Mouse (Mus musculus) heart, adult 9 months (tissue): ENCODE data around the gene Cntnap5a.

Source experiments
- DNase-seq, 2 experiments: peaks; one replicate each; pipeline ENCODE4 v3.0.0; 2022; ENCODE audit warnings: low spot score in 2 of 2

The Cntnap5a gene

DNA sequence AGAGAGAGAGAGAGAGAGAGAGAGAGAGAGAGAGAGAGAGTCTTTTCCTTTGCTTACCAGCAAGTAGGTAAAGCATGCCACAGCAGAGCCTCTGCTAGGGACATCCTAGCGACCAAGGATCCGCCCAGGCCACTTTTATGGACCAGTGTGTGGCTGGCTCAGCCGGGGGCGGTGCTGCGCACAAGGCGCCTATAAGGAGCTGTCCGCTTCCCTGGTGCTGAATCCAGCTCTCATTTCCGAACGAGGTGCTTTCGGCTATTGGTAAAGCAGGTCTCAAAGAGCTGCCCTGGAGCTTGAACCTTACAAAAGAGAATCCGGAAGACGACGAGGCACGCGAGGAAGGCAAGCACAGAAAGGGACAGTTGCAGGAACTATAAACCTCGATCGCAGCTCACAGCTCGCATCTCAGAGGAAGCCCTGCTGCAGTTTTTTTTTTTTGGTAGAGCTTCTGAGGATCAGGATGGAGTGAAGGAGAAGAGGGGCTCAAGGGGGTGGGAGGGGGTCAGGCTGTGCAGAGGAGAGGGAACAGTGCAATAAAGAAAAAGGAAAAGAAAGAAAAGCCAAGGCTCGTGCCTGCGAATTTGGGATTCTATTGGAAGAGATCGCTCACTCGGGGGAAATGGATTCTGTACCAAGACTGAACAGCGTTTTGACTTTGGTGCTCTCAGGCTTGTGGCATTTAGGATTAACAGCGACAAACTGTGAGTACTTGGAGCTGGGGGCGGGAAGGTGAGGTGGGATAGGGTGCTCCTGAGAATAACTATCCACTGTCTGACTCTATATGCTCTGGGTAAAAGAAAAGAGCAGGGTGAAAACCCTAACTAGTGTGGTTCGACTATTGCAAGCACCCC lies at the start of gene Cntnap5a:
Cntnap5a (plus strand) TSS at position 239 of the 851 bp plus-strand sequence.
- no peak for DNase-seq

- no peak for DNase-seq
These were observed 37.6 kb upstream of the Cntnap5a start for GRCm38 (mm10) chr1:115646921-115647320.

DNA sequence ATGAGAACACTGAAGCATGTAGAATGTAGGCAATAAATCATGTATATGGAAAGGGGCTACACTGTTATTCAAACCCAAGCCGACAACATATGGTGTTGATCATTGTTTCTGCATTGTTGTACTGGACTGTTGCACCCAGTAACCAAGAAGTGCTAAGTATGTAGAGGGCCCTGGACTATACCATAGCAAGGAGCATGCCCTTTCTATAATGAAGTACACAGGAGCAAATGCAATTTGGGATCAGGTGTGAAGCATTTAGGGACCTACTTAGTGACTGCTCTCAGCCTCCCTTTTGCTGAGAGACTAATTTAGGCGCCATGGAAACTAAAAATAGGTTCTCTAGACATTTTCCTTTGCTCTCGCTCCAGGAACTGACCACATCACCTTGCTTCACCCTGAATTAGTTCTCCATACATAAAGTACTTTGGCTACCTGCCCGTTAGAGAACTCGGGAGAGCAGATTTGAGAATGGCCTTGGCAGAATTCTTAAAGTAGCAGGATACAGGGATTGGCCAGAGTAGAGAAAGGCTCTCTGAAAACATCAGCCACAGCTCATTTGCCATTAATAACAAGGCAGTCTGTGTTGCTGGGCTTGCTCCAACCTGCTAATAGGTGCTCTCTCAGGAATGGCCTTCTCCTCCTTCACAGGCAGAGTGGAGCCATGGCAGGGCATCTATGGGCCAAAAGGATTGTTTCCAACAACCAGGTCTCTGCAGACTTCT lies 26.1 kb upstream of the Cntnap5a start:
- DNase-seq, result peak in 1 of 2 experiments; percentile 0

DNA sequence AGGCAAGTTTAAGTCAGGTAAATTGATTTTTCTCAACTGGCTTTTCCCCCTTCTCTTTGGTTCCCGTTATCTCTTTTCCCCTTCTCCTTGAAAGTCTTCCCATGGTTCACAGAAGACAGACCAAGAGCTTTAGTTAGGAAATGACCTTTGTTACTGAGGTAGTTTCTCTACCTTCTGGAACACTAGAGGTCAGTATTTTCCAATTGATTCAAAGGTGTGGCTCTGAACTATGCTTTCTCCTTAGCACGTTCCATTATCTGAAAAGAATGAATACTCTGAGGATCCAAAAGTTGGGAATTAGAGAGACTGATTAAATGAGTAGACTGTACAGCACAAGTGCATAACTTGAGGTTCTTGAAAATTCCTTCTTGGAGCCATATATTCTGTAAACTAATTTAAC lies 1.9 kb downstream of the Cntnap5a start:
- no peak for DNase-seq

DNA sequence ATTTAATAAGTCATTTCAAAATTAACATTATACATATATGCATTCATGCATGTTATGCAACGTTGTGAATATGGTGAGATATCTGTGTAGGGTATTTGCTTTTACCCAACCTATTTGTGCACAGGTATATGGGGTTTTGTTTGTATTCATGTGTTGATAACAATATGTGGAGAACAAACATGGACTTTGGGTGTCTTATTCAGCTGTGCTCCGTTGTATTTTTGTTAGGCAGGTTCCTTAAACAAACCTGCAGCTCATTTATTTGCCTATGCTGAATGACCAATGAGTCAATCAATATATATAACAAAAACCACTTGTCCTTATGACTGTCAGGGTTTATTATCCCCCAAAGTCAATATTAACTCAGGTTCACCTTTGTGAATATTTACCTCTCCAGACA lies 15.2 kb downstream of the Cntnap5a start:
- no peak for DNase-seq

DNA sequence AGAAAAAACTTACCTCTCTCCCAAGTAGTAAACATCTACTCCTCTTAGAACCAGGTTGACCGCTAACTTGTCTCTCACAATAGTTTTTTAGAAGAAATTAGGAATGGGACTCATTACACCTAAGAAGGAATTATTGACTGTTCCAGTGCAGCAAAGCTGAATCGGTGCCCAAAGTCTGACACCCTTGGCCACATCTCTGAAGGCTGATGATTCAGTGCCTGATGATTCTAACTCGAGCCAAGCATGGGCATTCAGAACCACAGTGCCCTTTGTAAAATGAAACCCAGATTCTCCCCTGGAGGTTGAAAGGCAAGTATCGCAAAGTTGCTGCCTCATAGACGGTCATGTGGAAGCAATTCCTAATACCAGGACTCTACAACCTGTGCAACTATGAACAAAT lies 58.0 kb downstream of the Cntnap5a start:
- DNase-seq, result no peak

- DNase-seq, result no peak
These were observed 61.0 kb downstream of the Cntnap5a start for GRCm38 (mm10) chr1:115745569-115745968.

DNA sequence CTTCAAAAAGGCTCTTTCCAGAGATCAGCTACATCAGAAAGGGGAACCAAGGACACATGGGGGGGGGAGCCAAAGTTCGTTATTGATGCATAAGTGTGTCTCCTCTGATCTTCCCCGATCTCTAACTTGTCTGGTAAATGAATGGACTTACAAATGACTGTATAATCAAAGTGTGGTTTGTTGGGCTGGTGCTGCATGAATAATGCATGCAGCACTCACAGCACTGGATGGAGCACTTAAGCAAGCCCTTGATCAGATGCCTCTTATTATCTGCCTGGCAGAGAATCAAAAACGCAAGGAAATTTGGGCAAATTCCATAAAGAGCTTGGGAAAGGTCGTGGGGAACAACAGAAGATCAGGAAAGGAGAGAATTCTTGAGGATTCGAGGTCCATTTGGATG lies 100.2 kb downstream of the Cntnap5a start:
- no peak for DNase-seq

DNA sequence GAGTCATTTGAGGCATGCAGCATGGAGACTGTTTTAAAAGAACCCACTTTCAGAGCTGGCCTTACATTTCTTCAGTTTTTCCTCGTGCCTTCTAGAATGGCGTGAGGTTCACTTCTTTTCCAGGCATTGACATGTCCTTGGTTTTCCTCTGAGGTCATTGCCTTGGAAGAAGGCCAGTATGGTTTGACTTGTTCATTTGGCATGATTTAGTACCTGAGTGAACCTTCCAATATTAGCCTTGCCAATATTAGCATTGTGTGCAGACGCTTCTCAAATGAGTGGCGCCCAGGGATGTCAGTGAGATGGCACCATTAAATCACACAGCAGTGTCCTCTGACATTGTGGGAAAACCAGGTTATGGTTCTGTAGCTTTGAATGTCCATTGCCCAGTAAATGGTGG lies 158.0 kb downstream of the Cntnap5a start:
- no peak for DNase-seq

DNA sequence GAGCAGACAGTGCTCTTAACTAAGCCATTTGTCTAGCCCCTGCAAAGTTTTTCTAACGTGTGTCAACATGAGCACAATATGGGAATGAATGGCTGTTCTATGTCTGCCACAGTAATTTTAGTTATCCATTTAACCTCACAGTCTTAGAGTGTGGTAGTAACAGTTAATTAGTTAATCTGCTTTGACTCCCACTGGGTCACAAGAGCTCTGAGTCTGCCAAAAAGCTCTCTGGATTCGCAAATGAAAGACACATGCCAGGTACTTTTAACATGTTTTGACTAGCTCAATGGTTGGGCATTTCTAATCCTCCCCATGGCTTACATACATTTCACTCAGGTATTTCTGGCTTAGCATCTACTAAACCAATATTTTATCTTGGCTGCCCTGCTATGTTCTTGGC lies 163.0 kb downstream of the Cntnap5a start:
- DNase-seq, result no peak

- DNase-seq, result no peak
These were observed 167.7 kb downstream of the Cntnap5a start for GRCm38 (mm10) chr1:115852206-115852605.

- DNase-seq, result no peak
These were observed 233.8 kb downstream of the Cntnap5a start for GRCm38 (mm10) chr1:115918396-115918795.

- no peak for DNase-seq
These were observed 241.6 kb downstream of the Cntnap5a start for GRCm38 (mm10) chr1:115925953-115926665.

- no peak for DNase-seq
These were observed 247.5 kb downstream of the Cntnap5a start for GRCm38 (mm10) chr1:115932045-115932444.

DNA sequence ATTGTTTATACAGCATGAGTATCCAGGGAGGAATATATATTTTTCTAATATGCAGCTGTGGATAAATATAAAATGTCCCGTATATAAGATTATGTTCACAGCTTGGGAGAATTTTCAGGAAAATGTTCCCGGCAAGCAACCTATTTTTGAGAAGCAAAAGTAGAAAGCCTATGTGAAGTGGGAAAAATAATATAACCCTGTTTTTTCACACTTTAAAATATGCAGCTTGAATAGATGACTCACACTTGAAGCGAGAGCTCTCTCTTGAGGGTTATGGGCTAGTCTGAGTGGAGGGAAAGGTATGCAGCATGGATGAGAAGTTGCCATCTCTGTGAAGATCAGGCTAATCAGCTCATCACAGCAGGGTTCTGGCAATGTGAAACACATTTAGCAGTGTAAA lies 261.3 kb downstream of the Cntnap5a start:
- no peak for DNase-seq

- no peak for DNase-seq
These were observed 272.0 kb downstream of the Cntnap5a start for GRCm38 (mm10) chr1:115956528-115956927.

- DNase-seq, result peak; percentile 9 to 11
These were observed 280.5 kb downstream of the Cntnap5a start for GRCm38 (mm10) chr1:115964993-115965575.

- no peak for DNase-seq
These were observed 305.6 kb downstream of the Cntnap5a start for GRCm38 (mm10) chr1:115990204-115990603.

GRCm38 (mm10) chr1:116015768-116016167 lies 331.2 kb downstream of the Cntnap5a start:
- no peak for DNase-seq

GRCm38 (mm10) chr1:116029653-116030052 lies 345.1 kb downstream of the Cntnap5a start:
- no peak for DNase-seq

- DNase-seq, result no peak
These were observed 351.3 kb downstream of the Cntnap5a start for GRCm38 (mm10) chr1:116035897-116036296.

DNA sequence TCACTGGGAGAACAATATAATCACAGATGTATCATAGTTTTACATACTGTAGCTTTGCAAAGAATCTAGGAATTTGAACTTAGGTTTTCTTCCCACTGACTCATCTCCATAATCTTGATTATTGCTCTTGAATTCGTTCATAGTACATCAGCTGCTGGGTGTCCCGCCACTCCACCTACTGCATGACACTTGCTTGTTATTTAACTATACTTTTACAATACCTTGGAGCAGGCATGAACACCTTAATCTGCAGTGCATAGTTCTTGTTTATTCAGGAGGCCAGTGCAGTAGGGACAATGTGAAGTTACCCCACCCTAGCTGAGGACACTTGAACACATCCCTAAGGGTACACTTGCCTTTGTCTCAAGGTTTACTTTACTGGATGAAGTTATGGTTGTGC lies 352.3 kb downstream of the Cntnap5a start:
- DNase-seq, result no peak
